Mouse (Mus musculus): ENCODE measurements around the gene Plekhh3.
A peak's percentile ranks its signal among the peaks of the same experiment; 100 is the strongest.

Plekhh3 gene

DNA sequence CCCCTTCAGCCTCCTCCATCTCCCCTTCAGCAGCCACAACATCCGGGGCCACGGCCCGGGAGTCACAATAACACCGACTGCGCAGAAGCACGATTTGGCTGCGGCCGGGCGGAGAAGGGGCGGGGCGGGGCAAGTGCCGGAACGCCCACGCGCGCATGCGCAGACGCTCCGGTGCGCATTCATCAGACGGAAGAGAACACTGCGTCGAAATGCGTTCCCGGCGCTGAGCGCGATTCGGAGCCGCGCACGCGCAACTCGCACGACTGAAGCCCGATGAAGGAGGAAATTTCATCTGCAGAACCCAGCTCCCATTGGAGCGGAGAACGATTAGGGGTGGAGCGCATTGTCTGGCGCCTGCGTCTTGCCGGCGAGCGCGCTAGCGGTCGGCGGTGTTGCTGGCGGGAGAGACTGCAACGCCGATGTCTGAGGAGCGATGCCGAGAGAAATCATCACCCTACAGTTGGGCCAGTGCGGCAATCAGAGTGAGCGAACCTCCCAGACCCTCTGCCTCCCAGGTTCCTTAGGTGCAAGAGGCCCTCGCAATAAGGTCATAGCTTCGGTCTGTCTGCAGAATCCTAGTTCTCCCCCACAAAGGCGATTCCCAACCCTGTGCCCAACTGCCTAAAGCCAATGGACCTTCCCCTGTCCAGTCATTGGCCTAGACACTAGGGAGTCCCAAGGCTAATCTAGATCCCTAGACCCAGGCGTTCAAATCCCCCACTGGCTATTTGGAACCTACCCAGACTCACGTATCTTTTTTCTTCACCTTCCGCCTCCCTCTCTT is 51.2 kb downstream of the Plekhh3 start, which contains the start of the genes Retreg3 and Tubg1:
TSS of gene Retreg3 (minus strand) at position 133 of the 784 bp plus-strand sequence.
TSS of gene Tubg1 (plus strand) at position 178 of the 784 bp plus-strand sequence.
- peak; percentile 100 for DNase-seq

DNA sequence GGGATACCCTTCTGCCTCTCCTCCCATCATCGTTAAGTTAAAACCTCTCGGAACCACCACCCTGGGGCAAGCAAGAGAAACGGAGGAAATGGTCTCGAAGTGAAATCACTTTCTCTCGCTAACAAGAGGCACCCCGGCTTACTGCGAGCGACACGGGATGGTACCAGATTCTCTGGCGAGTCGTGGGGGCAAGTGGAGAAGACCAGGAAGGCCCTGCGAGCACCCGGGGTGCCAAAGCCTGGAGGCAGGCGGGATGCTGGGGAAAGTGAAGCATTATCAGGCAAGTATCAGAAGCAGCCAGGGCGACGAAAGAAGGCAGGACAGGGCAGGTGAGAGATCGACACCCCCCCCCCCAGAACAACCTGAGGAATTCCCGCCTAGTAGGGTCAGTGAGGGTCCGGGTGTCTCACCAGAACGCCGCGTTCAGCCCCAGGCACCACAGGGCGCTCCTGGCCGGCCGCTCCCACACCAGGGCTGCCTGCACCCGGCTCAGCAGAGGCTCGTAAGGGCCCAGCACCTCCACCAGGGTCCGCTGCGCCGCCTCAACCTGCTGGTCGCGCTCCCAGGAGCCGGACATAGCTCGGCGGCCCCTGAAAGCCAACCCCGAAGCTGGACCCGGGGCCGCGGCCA is 51.9 kb downstream of the Plekhh3 start:
- DNase-seq = no peak

DNA sequence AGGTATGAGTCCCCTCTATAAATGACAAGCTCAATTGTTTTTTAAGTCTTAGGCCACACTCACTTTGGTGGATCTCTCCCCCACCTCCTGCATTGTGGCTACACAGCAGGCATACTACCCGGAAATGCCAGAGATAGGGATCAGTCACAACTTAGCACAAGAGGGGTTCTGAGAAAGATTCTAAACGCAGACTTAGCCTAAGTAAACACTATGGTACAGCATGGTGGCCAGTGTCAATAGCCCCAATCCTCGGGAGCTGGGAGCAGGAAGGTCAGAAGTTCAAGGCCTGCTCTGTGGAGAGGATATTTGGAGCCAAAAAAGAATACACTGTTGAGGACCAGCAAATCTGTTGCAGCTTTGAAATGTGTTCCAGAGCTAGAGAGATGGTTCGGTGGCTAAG is 53.0 kb downstream of the Plekhh3 start:
- no peak for DNase-seq

DNA sequence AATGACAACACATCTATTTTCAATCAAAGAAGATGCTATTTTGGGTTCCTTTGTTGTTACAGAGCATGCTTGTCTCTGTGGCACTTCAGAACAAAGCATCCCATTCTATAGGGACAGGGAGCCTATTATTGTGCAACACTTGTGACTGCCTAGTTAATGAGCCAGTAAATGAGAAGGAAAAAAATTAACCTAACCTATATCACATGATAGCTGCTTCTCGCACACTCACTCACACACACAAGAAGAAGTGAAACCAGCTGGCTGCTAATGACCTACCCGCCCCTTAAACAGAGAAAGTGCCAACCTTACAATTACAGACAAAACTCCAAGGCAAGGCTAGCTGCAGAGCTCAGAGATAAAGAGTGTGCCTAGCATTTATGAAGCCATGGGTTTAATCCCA is 55.6 kb downstream of the Plekhh3 start:
- no peak for DNase-seq
